Mouse (Mus musculus) hindbrain, embryonic 13.5 days (tissue): ENCODE results near the gene B430306N03Rik. TPM values are rescaled to one million over a fixed set of nuclear protein-coding genes. Genes with fewer than 3 reads are reported as not detected.

Source experiments
- ATAC-seq: fragments of 200-750 bp; cut with Nextera tagmentation; 2 replicates; pipeline ENCODE4 v1.8.0; 2017; ENCODE audit warnings: moderate TSS enrichment; ENCODE audit not compliant: low FRiP score
- H3K27ac ChIP-seq: fragments of 300-500 bp; sonication (generic); 2 replicates; pipeline ENCODE4 v1.5.1; 2015; ENCODE audit warnings: inconsistent platforms, mild to moderate bottlenecking, moderate library complexity
- H3K27me3 ChIP-seq: fragments of 300-500 bp; sonication (generic); 2 replicates; pipeline ENCODE4 v1.6.1; 2015; ENCODE audit warnings: mild to moderate bottlenecking, inconsistent platforms
- H3K36me3 ChIP-seq: fragments of 300-500 bp; sonication (generic); 2 replicates; pipeline ENCODE4 v1.6.1; 2015; ENCODE audit warnings: mild to moderate bottlenecking, inconsistent platforms
- H3K4me1 ChIP-seq: fragments of 300-500 bp; sonication (generic); replicated peaks from 2 replicates; pipeline ENCODE4 v1.6.1; 2015; ENCODE audit warnings: inconsistent platforms
- H3K4me2 ChIP-seq: fragments of 300-500 bp; sonication (generic); 2 replicates; pipeline ENCODE4 v1.6.1; 2015; ENCODE audit warnings: inconsistent platforms, mild to moderate bottlenecking, moderate library complexity
- H3K4me3 ChIP-seq: fragments of 300-500 bp; sonication (generic); 2 replicates; pipeline ENCODE4 v1.5.1; 2015; ENCODE audit warnings: mild to moderate bottlenecking, inconsistent platforms
- H3K9ac ChIP-seq: fragments of 300-500 bp; sonication (generic); 2 replicates; pipeline ENCODE4 v1.6.1; 2015; ENCODE audit warnings: mild to moderate bottlenecking, inconsistent platforms
- H3K9me3 ChIP-seq: fragments of 300-500 bp; sonication (generic); 2 replicates; pipeline ENCODE4 v1.6.1; 2016; ENCODE audit warnings: inconsistent platforms
- WGBS: fragments of 180-500 bp; shearing (Covaris S2); methylation state at CpG from one replicate; pipeline ENCODE4 v1.1.7; 2015; 5-methylcytosine and 5-hydroxymethylcytosine counted together
- polyA plus RNA-seq: library from polyadenylated mRNA; unstranded; fragments of >200 nt; fragmentation: Nextera tagmentation; extraction: Ambion mirVana; gene quantifications from 2 replicates; pipeline ENCODE4 v1.2.1, GENCODE M21; 2015

B430306N03Rik gene
- polyA plus RNA-seq, 1 experiment from 2014 or later = 0.14 TPM

DNA sequence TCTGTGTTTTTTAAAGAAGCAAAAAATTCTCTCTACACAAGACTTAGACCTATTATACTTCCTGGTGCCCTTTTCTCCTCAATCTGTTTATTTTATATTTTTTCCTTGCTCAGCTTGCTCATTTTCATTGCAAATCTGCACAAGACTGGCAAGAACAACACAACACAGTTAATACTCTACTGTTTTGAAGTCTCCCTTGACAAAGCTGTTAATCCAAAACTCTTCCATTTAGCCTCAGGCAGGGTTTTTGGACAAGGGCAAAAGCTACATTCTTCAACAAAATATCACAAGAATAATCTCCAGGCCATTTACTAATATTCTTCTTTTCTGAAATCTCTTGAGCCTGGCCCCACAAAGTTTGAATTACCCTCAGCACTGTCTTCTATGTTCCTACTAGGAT, 55.7 kb downstream of the B430306N03Rik start:
- no peaks in the 10 kb centered on the region for H3K27me3 ChIP-seq
- H3K27ac ChIP-seq = no peak overlapping the region
- no peak overlapping the region for H3K4me3 ChIP-seq
- H3K4me2 ChIP-seq = no peak overlapping the region
- ATAC-seq = no peak
- no peak overlapping the region for H3K9ac ChIP-seq
- H3K4me1 ChIP-seq = no peaks in the 10 kb centered on the region
- no peaks in the 10 kb centered on the region for H3K9me3 ChIP-seq
- no peaks in the 10 kb centered on the region for H3K36me3 ChIP-seq

DNA sequence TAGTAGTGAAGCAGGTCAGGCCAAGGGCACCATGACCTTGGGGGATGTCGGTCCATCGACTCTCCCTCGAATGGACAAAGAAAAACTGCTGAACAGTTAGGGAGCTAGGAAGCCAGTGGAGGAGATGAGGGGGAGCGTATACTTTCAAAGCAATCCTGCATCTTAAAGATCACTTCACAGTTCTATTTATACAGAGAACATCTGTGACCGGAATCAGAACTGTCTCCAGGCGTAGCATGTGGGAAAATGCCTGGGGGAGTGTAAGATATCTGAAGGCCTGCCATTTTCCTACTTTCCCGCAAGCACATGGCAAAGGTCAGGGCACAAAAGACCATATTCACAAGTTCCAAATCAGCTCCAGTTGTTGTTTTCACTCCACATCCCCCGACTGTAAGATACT, 57.0 kb downstream of the B430306N03Rik start:
- no peaks in the 10 kb centered on the region for H3K36me3 ChIP-seq

DNA sequence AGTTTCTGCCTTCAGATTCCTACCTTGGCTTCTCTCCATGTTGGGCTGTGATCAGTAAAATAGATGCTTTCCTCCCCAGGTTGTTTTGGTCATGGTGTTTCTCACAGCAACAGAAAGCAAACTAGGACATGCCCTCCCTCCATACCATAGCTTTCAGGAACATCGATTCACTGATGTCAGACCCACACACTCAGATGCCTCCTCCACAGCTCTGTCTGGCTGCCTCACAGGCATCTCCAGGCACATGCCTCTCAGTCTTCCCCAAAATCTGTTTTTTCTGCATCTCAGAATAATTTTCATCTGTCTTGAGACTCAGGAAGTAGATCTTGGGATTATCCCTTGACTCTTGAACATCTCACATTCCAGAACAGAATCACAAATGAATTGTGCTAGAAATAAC, 60.2 kb downstream of the B430306N03Rik start:
- no peak overlapping the region for H3K4me3 ChIP-seq
- no peaks in the 10 kb centered on the region for H3K36me3 ChIP-seq
- no peak overlapping the region for H3K27ac ChIP-seq
- no peaks in the 10 kb centered on the region for H3K9me3 ChIP-seq
- WGBS = 94% methylated on average over 1 of the region's 1 CpGs
- H3K4me2 ChIP-seq = no peak overlapping the region
- no peak overlapping the region for H3K9ac ChIP-seq
- no peak for ATAC-seq
- no peaks in the 10 kb centered on the region for H3K27me3 ChIP-seq
- H3K4me1 ChIP-seq = no peaks in the 10 kb centered on the region

More for the DNA sequence above, 57.0 kb downstream of the B430306N03Rik start:
- no peak overlapping the region for H3K9ac ChIP-seq
- H3K27me3 ChIP-seq = no peaks in the 10 kb centered on the region
- no peaks in the 10 kb centered on the region for H3K9me3 ChIP-seq
- H3K4me2 ChIP-seq = no peak overlapping the region
- ATAC-seq = no peak
- no peaks in the 10 kb centered on the region for H3K4me1 ChIP-seq
- 80% methylated on average over 8 of the region's 8 CpGs for whole genome bisulfite sequencing
- H3K4me3 ChIP-seq = no peak overlapping the region
- H3K27ac ChIP-seq = no peak overlapping the region

Other genes with a start within 250 kb of the B430306N03Rik start
- 0.21 TPM in 1 of 2 replicates, not detected in the other for gene 1700067P10Rik, start 226.8 kb upstream of the B430306N03Rik start, polyA plus RNA-seq
- not detected in 2 replicates for gene 9830107B12Rik, start 169.9 kb upstream of the B430306N03Rik start, polyA plus RNA-seq
- 0.21 TPM in 1 of 2 replicates, not detected in the other for gene A530064D06Rik, start 148.9 kb upstream of the B430306N03Rik start, polyA plus RNA-seq
- not detected in 2 replicates for gene Trem1, start 83.4 kb upstream of the B430306N03Rik start, polyA plus RNA-seq
- not detected in 2 replicates for gene Trem3, start 68.4 kb upstream of the B430306N03Rik start, polyA plus RNA-seq
- gene Treml4, start 51.8 kb upstream of the B430306N03Rik start, polyA plus RNA-seq = not detected in 2 replicates
- gene Treml2, start 16.6 kb upstream of the B430306N03Rik start, polyA plus RNA-seq = 0.14 and 0.17 TPM in 2 replicates
- gene Trem2, start 30.3 kb downstream of the B430306N03Rik start, polyA plus RNA-seq = 4.8 and 5.9 TPM in 2 replicates
- 0.74 and 1.00 TPM in 2 replicates for gene Treml1, start 43.8 kb downstream of the B430306N03Rik start, polyA plus RNA-seq
- 13.2 and 13.8 TPM in 2 replicates for gene Nfya, start 93.8 kb downstream of the B430306N03Rik start, polyA plus RNA-seq
- 45.1 and 47.1 TPM in 2 replicates for gene Oard1, start 93.9 kb downstream of the B430306N03Rik start, polyA plus RNA-seq
- 0.67 and 0.81 TPM in 2 replicates for gene Apobec2, start 116.8 kb downstream of the B430306N03Rik start, polyA plus RNA-seq
- 1.8 and 2.7 TPM in 2 replicates for gene Tspo2, start 135.4 kb downstream of the B430306N03Rik start, polyA plus RNA-seq
- gene Unc5cl, start 138.8 kb downstream of the B430306N03Rik start, polyA plus RNA-seq = 0.26 and 0.38 TPM in 2 replicates